Mouse (Mus musculus) erythroblast, embryonic 14.5 days (primary cell): ENCODE measurements around the gene Ehd1.

Experiments used
- GATA1 ChIP-seq: IDR thresholded peaks from 2 replicates; pipeline ENCODE4 v1.6.1; 2012; ENCODE audit warnings: low read length, inconsistent platforms, mixed read lengths
- TAL1 ChIP-seq: IDR thresholded peaks from 3 replicates; pipeline ENCODE4 v1.6.1; 2012; ENCODE audit warnings: low read length, inconsistent platforms, mixed read lengths

DNA sequence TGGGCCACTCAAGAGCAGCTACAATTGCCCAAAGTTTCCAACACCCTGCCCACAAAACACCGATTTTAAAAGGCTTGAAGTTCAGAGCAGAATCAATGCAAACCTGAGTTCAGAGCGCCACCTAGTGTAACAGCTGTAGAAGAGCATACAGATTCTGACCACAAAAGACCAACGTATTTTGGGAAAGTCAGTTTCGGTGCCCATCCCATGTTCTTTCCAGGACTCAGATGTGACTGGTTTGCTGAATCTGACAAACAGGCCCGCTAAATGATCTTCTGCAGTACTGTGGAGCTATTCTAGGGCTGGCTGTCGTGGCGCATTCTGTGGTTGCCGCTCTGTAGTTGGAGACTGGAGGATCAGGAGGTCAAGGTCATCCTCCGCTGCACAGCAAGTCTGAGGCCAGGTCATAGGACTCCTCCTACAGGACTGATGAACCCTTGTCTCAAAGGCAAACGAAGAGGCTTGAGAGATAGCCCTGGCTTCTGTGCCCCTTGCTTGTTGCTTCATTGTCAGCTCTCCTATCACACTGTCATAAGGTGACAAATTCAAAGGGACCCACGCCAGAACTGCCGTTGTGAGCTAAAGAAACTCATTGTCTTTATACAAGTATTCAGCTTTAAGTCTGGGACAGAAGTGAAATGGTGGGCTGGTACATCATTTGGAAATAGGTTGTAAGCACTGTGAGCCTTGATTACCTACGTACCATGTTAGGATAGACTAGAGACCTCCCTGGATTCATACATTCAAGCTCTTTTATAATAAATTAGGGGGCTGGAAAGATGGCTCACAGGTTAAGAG, 55.4 kb downstream of the Ehd1 start:
- no peak for TF ChIP-seq GATA1
- no peak for TF ChIP-seq TAL1
